Mouse (Mus musculus): ENCODE results near the gene Tiam1. TPM values are rescaled to one million over a fixed set of nuclear protein-coding genes. Genes with fewer than 3 reads are reported as not detected.

Tiam1 gene
- polyA plus RNA-seq, 1 experiment from 2014 or later = 7.4 TPM

- no peak overlapping the region for H3K9ac ChIP-seq (ENCODE audit: low read depth, low read length)
- H3K9me3 ChIP-seq (ENCODE audit: control insufficient read depth, low read length) = no peaks in the 10 kb centered on the region
- H3K4me3 ChIP-seq (ENCODE audit: low read length) = no peak overlapping the region
- 82% methylated on average over 10 of the region's 10 CpGs for WGBS
- no peak for ATAC-seq
- H3K36me3 ChIP-seq (ENCODE audit: control insufficient read depth, insufficient read depth, low read length) = no peaks in the 10 kb centered on the region
- H3K4me1 ChIP-seq (ENCODE audit: control insufficient read depth, insufficient read depth, low read length) = no peaks in the 10 kb centered on the region
- no peak overlapping the region for H3K4me2 ChIP-seq (ENCODE audit: low read depth, low read length)
- H3K27ac ChIP-seq (ENCODE audit: low read length) = no peak overlapping the region
- H3K27me3 ChIP-seq (replicated peaks; ENCODE audit: control insufficient read depth, insufficient read depth, low read length) = no peaks in the 10 kb centered on the region
Measured at GRCm38 (mm10) chr16:90035595-90036110, 107.9 kb downstream of the Tiam1 start.

- no peaks in the 10 kb centered on the region for H3K36me3 ChIP-seq (ENCODE audit: control insufficient read depth, insufficient read depth, low read length)
- H3K9me3 ChIP-seq (ENCODE audit: control insufficient read depth, low read length) = no peaks in the 10 kb centered on the region
- no peak overlapping the region for H3K9ac ChIP-seq (ENCODE audit: low read depth, low read length)
- ATAC-seq = no peak
- WGBS = 90% methylated on average over 14 of the region's 14 CpGs
- H3K4me2 ChIP-seq (ENCODE audit: low read depth, low read length) = no peak overlapping the region
- no peak overlapping the region for H3K27ac ChIP-seq (ENCODE audit: low read length)
- no peaks in the 10 kb centered on the region for H3K27me3 ChIP-seq (replicated peaks; ENCODE audit: control insufficient read depth, insufficient read depth, low read length)
- H3K4me1 ChIP-seq (ENCODE audit: control insufficient read depth, insufficient read depth, low read length) = no peaks in the 10 kb centered on the region
- no peak overlapping the region for H3K4me3 ChIP-seq (ENCODE audit: low read length)
Measured at GRCm38 (mm10) chr16:90030355-90030754, 113.2 kb downstream of the Tiam1 start.

GRCm38 (mm10) chr16:90027886-90028285, 115.7 kb downstream of the Tiam1 start:
- no peak overlapping the region for H3K27ac ChIP-seq (ENCODE audit: low read length)
- H3K4me3 ChIP-seq (ENCODE audit: low read length) = no peak overlapping the region
- no peaks in the 10 kb centered on the region for H3K36me3 ChIP-seq (ENCODE audit: control insufficient read depth, insufficient read depth, low read length)
- no peaks in the 10 kb centered on the region for H3K4me1 ChIP-seq (ENCODE audit: control insufficient read depth, insufficient read depth, low read length)
- no peak overlapping the region for H3K9ac ChIP-seq (ENCODE audit: low read depth, low read length)
- no peak overlapping the region for H3K4me2 ChIP-seq (ENCODE audit: low read depth, low read length)
- H3K27me3 ChIP-seq (replicated peaks; ENCODE audit: control insufficient read depth, insufficient read depth, low read length) = no peaks in the 10 kb centered on the region
- 89% methylated on average over 3 of the region's 3 CpGs for WGBS
- no peak for ATAC-seq
- H3K9me3 ChIP-seq (ENCODE audit: control insufficient read depth, low read length) = no peaks in the 10 kb centered on the region

- no peaks in the 10 kb centered on the region for H3K9me3 ChIP-seq (ENCODE audit: control insufficient read depth, low read length)
- H3K9ac ChIP-seq (ENCODE audit: low read depth, low read length) = no peak overlapping the region
- H3K4me2 ChIP-seq (ENCODE audit: low read depth, low read length) = no peak overlapping the region
- no peaks in the 10 kb centered on the region for H3K36me3 ChIP-seq (ENCODE audit: control insufficient read depth, insufficient read depth, low read length)
- no peaks in the 10 kb centered on the region; the same call in 1 of the 2 replicates for H3K4me1 ChIP-seq (ENCODE audit: control insufficient read depth, insufficient read depth, low read length)
- H3K4me3 ChIP-seq (ENCODE audit: low read length) = no peak overlapping the region
- H3K27me3 ChIP-seq (replicated peaks; ENCODE audit: control insufficient read depth, insufficient read depth, low read length) = no peaks in the 10 kb centered on the region
- 85% methylated on average over 6 of the region's 6 CpGs for WGBS
- H3K27ac ChIP-seq (ENCODE audit: low read length) = no peak overlapping the region
- ATAC-seq = no peak
Measured at GRCm38 (mm10) chr16:90025526-90026172, 117.9 kb downstream of the Tiam1 start.

GRCm38 (mm10) chr16:90023665-90024010, 119.9 kb downstream of the Tiam1 start:
- H3K9ac ChIP-seq (ENCODE audit: low read depth, low read length) = no peak overlapping the region
- no peak for ATAC-seq
- no peak overlapping the region for H3K27ac ChIP-seq (ENCODE audit: low read length)
- H3K27me3 ChIP-seq (replicated peaks; ENCODE audit: control insufficient read depth, insufficient read depth, low read length) = no peaks in the 10 kb centered on the region
- no peaks in the 10 kb centered on the region; the same call in 1 of the 2 replicates for H3K4me1 ChIP-seq (ENCODE audit: control insufficient read depth, insufficient read depth, low read length)
- H3K4me3 ChIP-seq (ENCODE audit: low read length) = no peak overlapping the region
- no peak overlapping the region for H3K4me2 ChIP-seq (ENCODE audit: low read depth, low read length)
- H3K9me3 ChIP-seq (ENCODE audit: control insufficient read depth, low read length) = no peaks in the 10 kb centered on the region
- H3K36me3 ChIP-seq (ENCODE audit: control insufficient read depth, insufficient read depth, low read length) = no peaks in the 10 kb centered on the region
- 91% methylated on average over 8 of the region's 8 CpGs for WGBS

GRCm38 (mm10) chr16:90022932-90023664, 120.5 kb downstream of the Tiam1 start:
- 67% methylated on average over 18 of the region's 18 CpGs for WGBS
- Histone ChIP-seq H3K27ac (ENCODE audit: low read length) (no peak overlapping the region), H3K9me3 (ENCODE audit: control insufficient read depth, low read length) (no peaks in the 10 kb centered on the region), H3K36me3 (ENCODE audit: control insufficient read depth, insufficient read depth, low read length) (no peaks in the 10 kb centered on the region), H3K27me3 (replicated peaks; ENCODE audit: control insufficient read depth, insufficient read depth, low read length) (no peaks in the 10 kb centered on the region), H3K4me2 (ENCODE audit: low read depth, low read length) (no peak overlapping the region), H3K9ac (ENCODE audit: low read depth, low read length) (no peak overlapping the region), H3K4me1 (ENCODE audit: control insufficient read depth, insufficient read depth, low read length) (no peaks in the 10 kb centered on the region; the same call in 1 of the 2 replicates), H3K4me3 (ENCODE audit: low read length) (no peak overlapping the region)
- no peak for ATAC-seq

- WGBS = 41% methylated on average over 4 of the region's 4 CpGs
- no peak for ATAC-seq
- Histone ChIP-seq H3K9me3 (ENCODE audit: control insufficient read depth, low read length) (no peaks in the 10 kb centered on the region), H3K4me1 (ENCODE audit: control insufficient read depth, insufficient read depth, low read length) (0 out of 2 replicates have a peak, but pooled peaks cover 3% of the 10 kb centered on the region), H3K4me2 (ENCODE audit: low read depth, low read length) (no peak overlapping the region), H3K27me3 (replicated peaks; ENCODE audit: control insufficient read depth, insufficient read depth, low read length) (no peaks in the 10 kb centered on the region), H3K36me3 (ENCODE audit: control insufficient read depth, insufficient read depth, low read length) (no peaks in the 10 kb centered on the region), H3K27ac (ENCODE audit: low read length) (no peak overlapping the region), H3K4me3 (ENCODE audit: low read length) (no peak overlapping the region), H3K9ac (ENCODE audit: low read depth, low read length) (no peak overlapping the region)
Measured at GRCm38 (mm10) chr16:90016046-90016445, 127.5 kb downstream of the Tiam1 start.

- WGBS = 83% methylated on average over 9 of the region's 9 CpGs
- H3K4me2 ChIP-seq (ENCODE audit: low read depth, low read length) = no peak overlapping the region
- H3K4me1 ChIP-seq (ENCODE audit: control insufficient read depth, insufficient read depth, low read length) = 0 out of 2 replicates have a peak, but pooled peaks cover 3% of the 10 kb centered on the region
- no peak overlapping the region for H3K27ac ChIP-seq (ENCODE audit: low read length)
- no peak for ATAC-seq
- no peaks in the 10 kb centered on the region for H3K36me3 ChIP-seq (ENCODE audit: control insufficient read depth, insufficient read depth, low read length)
- no peaks in the 10 kb centered on the region for H3K9me3 ChIP-seq (ENCODE audit: control insufficient read depth, low read length)
- H3K4me3 ChIP-seq (ENCODE audit: low read length) = no peak overlapping the region
- no peak overlapping the region for H3K9ac ChIP-seq (ENCODE audit: low read depth, low read length)
- H3K27me3 ChIP-seq (replicated peaks; ENCODE audit: control insufficient read depth, insufficient read depth, low read length) = no peaks in the 10 kb centered on the region
Measured at GRCm38 (mm10) chr16:90014596-90014995, 129.0 kb downstream of the Tiam1 start.

GRCm38 (mm10) chr16:90011521-90012181, 131.9 kb downstream of the Tiam1 start:
- H3K36me3 ChIP-seq (ENCODE audit: control insufficient read depth, insufficient read depth, low read length) = no peaks in the 10 kb centered on the region
- 0 out of 2 replicates have a peak, but pooled peaks cover 3% of the 10 kb centered on the region for H3K4me1 ChIP-seq (ENCODE audit: control insufficient read depth, insufficient read depth, low read length)
- H3K9ac ChIP-seq (ENCODE audit: low read depth, low read length) = no peak overlapping the region
- 71% methylated on average over 32 of the region's 32 CpGs for WGBS
- no peak overlapping the region for H3K4me3 ChIP-seq (ENCODE audit: low read length)
- H3K27ac ChIP-seq (ENCODE audit: low read length) = no peak overlapping the region; the same call in 1 of the 2 replicates
- peak; percentile 40; the same call in 1 of the 2 replicates for ATAC-seq
- H3K9me3 ChIP-seq (ENCODE audit: control insufficient read depth, low read length) = no peaks in the 10 kb centered on the region
- H3K27me3 ChIP-seq (replicated peaks; ENCODE audit: control insufficient read depth, insufficient read depth, low read length) = no peaks in the 10 kb centered on the region
- no peak overlapping the region for H3K4me2 ChIP-seq (ENCODE audit: low read depth, low read length)
